Mouse (Mus musculus): ENCODE data around the gene Gm20388. TPM values are rescaled to one million over a fixed set of nuclear protein-coding genes. Genes with fewer than 3 reads are reported as not detected.

Gm20388 gene
- polyA plus RNA-seq, 1 experiment = 0.36 TPM

GRCm38 (mm10) chr8:122142428-122142827 is 2231.8 kb downstream of the Gm20388 start:
- Histone ChIP-seq H3K9me3 (ENCODE audit: control insufficient read depth, low read length) (no peaks in the 10 kb centered on the region), H3K4me1 (ENCODE audit: control insufficient read depth) (no peaks in the 10 kb centered on the region), H3K36me3 (ENCODE audit: control insufficient read depth) (no peaks in the 10 kb centered on the region), H3K4me3 (replicated peaks) (no peak overlapping the region), H3K27me3 (ENCODE audit: control insufficient read depth) (no peaks in the 10 kb centered on the region; the same call in 1 of the 2 replicates)
- TF ChIP-seq TAL1 (IDR thresholded peaks at IDR 0.05; ENCODE audit: low read length) (no peak), GATA1 (IDR thresholded peaks at IDR 0.05; ENCODE audit: low read length) (no peak)

- Histone ChIP-seq H3K4me1 (ENCODE audit: control insufficient read depth) (no peaks in the 10 kb centered on the region), H3K36me3 (ENCODE audit: control insufficient read depth) (no peaks in the 10 kb centered on the region), H3K9me3 (ENCODE audit: control insufficient read depth, low read length) (no peaks in the 10 kb centered on the region), H3K4me3 (replicated peaks) (no peak overlapping the region), H3K27me3 (ENCODE audit: control insufficient read depth) (no peaks in the 10 kb centered on the region; the same call in 1 of the 2 replicates)
- TF ChIP-seq GATA1 (IDR thresholded peaks at IDR 0.05; ENCODE audit: low read length) (no peak), TAL1 (IDR thresholded peaks at IDR 0.05; ENCODE audit: low read length) (no peak)
Observed at GRCm38 (mm10) chr8:122143231-122143630, 2232.6 kb downstream of the Gm20388 start.

GRCm38 (mm10) chr8:122144729-122145311 is 2234.2 kb downstream of the Gm20388 start:
- Histone ChIP-seq H3K4me1 (ENCODE audit: control insufficient read depth) (no peaks in the 10 kb centered on the region; the same call in 1 of the 2 replicates), H3K36me3 (ENCODE audit: control insufficient read depth) (no peaks in the 10 kb centered on the region), H3K27me3 (ENCODE audit: control insufficient read depth) (no peaks in the 10 kb centered on the region; the same call in 1 of the 2 replicates), H3K4me3 (replicated peaks) (no peak overlapping the region), H3K9me3 (ENCODE audit: control insufficient read depth, low read length) (no peaks in the 10 kb centered on the region)
- TF ChIP-seq GATA1 (IDR thresholded peaks at IDR 0.05; ENCODE audit: low read length) (no peak), TAL1 (IDR thresholded peaks at IDR 0.05; ENCODE audit: low read length) (no peak)

- TF ChIP-seq GATA1 (IDR thresholded peaks at IDR 0.05; ENCODE audit: low read length) (no peak), TAL1 (IDR thresholded peaks at IDR 0.05; ENCODE audit: low read length) (no peak)
- no peaks in the 10 kb centered on the region; the same call in 1 of the 2 replicates for H3K27me3 ChIP-seq (ENCODE audit: control insufficient read depth)
- H3K4me3 ChIP-seq (replicated peaks) = no peak overlapping the region
- no peaks in the 10 kb centered on the region for H3K9me3 ChIP-seq (ENCODE audit: control insufficient read depth, low read length)
- no peaks in the 10 kb centered on the region; the same call in 1 of the 2 replicates for H3K4me1 ChIP-seq (ENCODE audit: control insufficient read depth)
- H3K36me3 ChIP-seq (ENCODE audit: control insufficient read depth) = no peaks in the 10 kb centered on the region
Observed at GRCm38 (mm10) chr8:122149045-122149444, 2238.4 kb downstream of the Gm20388 start.

- H3K36me3 ChIP-seq (ENCODE audit: control insufficient read depth) = no peaks in the 10 kb centered on the region
- TF ChIP-seq TAL1 (IDR thresholded peaks at IDR 0.05; ENCODE audit: low read length) (no peak), GATA1 (IDR thresholded peaks at IDR 0.05; ENCODE audit: low read length) (no peak)
- no peaks in the 10 kb centered on the region; the same call in 1 of the 2 replicates for H3K4me1 ChIP-seq (ENCODE audit: control insufficient read depth)
- H3K9me3 ChIP-seq (ENCODE audit: control insufficient read depth, low read length) = no peaks in the 10 kb centered on the region
- H3K27me3 ChIP-seq (ENCODE audit: control insufficient read depth) = no peaks in the 10 kb centered on the region; the same call in 1 of the 2 replicates
- no peak overlapping the region for H3K4me3 ChIP-seq (replicated peaks)
Observed at GRCm38 (mm10) chr8:122149606-122150005, 2239.0 kb downstream of the Gm20388 start.

GRCm38 (mm10) chr8:122151541-122151940 is 2240.9 kb downstream of the Gm20388 start:
- Histone ChIP-seq H3K4me1 (ENCODE audit: control insufficient read depth) (no peaks in the 10 kb centered on the region; the same call in 1 of the 2 replicates), H3K9me3 (ENCODE audit: control insufficient read depth, low read length) (no peaks in the 10 kb centered on the region), H3K27me3 (ENCODE audit: control insufficient read depth) (no peaks in the 10 kb centered on the region; the same call in 1 of the 2 replicates), H3K36me3 (ENCODE audit: control insufficient read depth) (no peaks in the 10 kb centered on the region), H3K4me3 (replicated peaks) (no peak overlapping the region)
- TF ChIP-seq TAL1 (IDR thresholded peaks at IDR 0.05; ENCODE audit: low read length) (no peak), GATA1 (IDR thresholded peaks at IDR 0.05; ENCODE audit: low read length) (no peak)

GRCm38 (mm10) chr8:122155082-122155643 is 2244.5 kb downstream of the Gm20388 start:
- Histone ChIP-seq H3K4me3 (replicated peaks) (no peak overlapping the region), H3K9me3 (ENCODE audit: control insufficient read depth, low read length) (no peaks in the 10 kb centered on the region), H3K4me1 (ENCODE audit: control insufficient read depth) (no peaks in the 10 kb centered on the region), H3K27me3 (ENCODE audit: control insufficient read depth) (no peaks in the 10 kb centered on the region), H3K36me3 (ENCODE audit: control insufficient read depth) (no peaks in the 10 kb centered on the region)
- TF ChIP-seq TAL1 (IDR thresholded peaks at IDR 0.05; ENCODE audit: low read length) (no peak), GATA1 (IDR thresholded peaks at IDR 0.05; ENCODE audit: low read length) (no peak)

- no peaks in the 10 kb centered on the region for H3K36me3 ChIP-seq (ENCODE audit: control insufficient read depth)
- H3K4me1 ChIP-seq (ENCODE audit: control insufficient read depth) = no peaks in the 10 kb centered on the region
- no peak overlapping the region for H3K4me3 ChIP-seq (replicated peaks)
- H3K27me3 ChIP-seq (ENCODE audit: control insufficient read depth) = no peaks in the 10 kb centered on the region
- no peaks in the 10 kb centered on the region for H3K9me3 ChIP-seq (ENCODE audit: control insufficient read depth, low read length)
- TF ChIP-seq TAL1 (IDR thresholded peaks at IDR 0.05; ENCODE audit: low read length) (no peak), GATA1 (IDR thresholded peaks at IDR 0.05; ENCODE audit: low read length) (no peak)
Observed at GRCm38 (mm10) chr8:122155964-122156363, 2245.3 kb downstream of the Gm20388 start.

- Histone ChIP-seq H3K27me3 (ENCODE audit: control insufficient read depth) (no peaks in the 10 kb centered on the region), H3K9me3 (ENCODE audit: control insufficient read depth, low read length) (no peaks in the 10 kb centered on the region), H3K4me3 (replicated peaks) (no peak overlapping the region), H3K4me1 (ENCODE audit: control insufficient read depth) (no peaks in the 10 kb centered on the region), H3K36me3 (ENCODE audit: control insufficient read depth) (no peaks in the 10 kb centered on the region)
- no peak for TF ChIP-seq GATA1 (IDR thresholded peaks at IDR 0.05; ENCODE audit: low read length)
- TF ChIP-seq TAL1 (IDR thresholded peaks at IDR 0.05; ENCODE audit: low read length) = no peak
Observed at GRCm38 (mm10) chr8:122157689-122158088, 2247.0 kb downstream of the Gm20388 start.

All from erythroblast, embryonic 14.5 days (primary cell).